5 mouse cellular contexts compared by ENCODE assay signal in the genomic region with DNA sequence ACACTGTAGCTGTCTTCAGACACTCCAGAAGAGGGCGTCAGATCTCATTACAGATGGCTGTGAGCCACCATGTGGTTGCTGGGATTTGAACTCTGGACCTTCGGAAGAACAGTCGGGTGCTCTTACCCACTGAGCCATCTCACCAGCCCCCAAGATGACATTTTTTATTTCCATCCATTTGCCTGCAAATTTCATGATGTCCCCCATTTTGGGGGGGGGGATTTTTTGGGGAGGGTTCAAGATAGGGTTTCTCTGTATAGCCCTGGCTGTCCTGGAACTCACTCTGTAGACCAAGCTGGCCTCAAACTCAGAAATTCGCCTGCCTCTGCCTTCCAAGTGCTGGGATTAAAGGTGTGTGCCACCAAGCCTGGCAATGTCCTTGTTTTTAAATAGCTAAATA.
DNase-seq lines count a peak whose midpoint lies in the region; ATAC-seq and TF ChIP-seq lines count a peak whose summit lies in the region.
"Not testable (repeated sequence)": the region's sequence is repeated elsewhere in the genome, so short reads cannot be mapped to it uniquely, and the experiment has no call there.

No protein-coding gene starts in this region.

- not testable (repeated sequence) for H3K36me3 ChIP-seq in forebrain, embryonic 11.5 days (ENCODE audit: control insufficient read depth, insufficient read depth, low read length); lung, embryonic 14.5 days (ENCODE audit: insufficient read depth)

- not testable (repeated sequence) for H3K4me1 ChIP-seq in forebrain, embryonic 11.5 days (replicated peaks; ENCODE audit: control insufficient read depth, insufficient read depth, low read length); lung, embryonic 14.5 days (ENCODE audit: insufficient read depth)

- H3K27ac ChIP-seq in forebrain, embryonic 11.5 days (ENCODE audit: low read depth, low read length); lung, embryonic 14.5 days (ENCODE audit: low read depth): not testable (repeated sequence)

- not testable (repeated sequence) for H3K4me2 ChIP-seq in forebrain, embryonic 11.5 days (ENCODE audit: low read depth, low read length, severe bottlenecking); lung, embryonic 14.5 days

- peak; percentile 35 for DNase-seq in forebrain, embryonic 11.5 days (ENCODE audit: low spot score)
- DNase-seq in heart, adult 11 months, result peak; percentile 66
- peak; percentile 2 to 26 for DNase-seq in kidney, postnatal 25 days
- DNase-seq in lung, embryonic 14.5 days, result peak; percentile 0
- DNase-seq in testis, postnatal 10 days (ENCODE audit: low spot score), result peak; percentile 41

- H3K9me3 ChIP-seq in forebrain, embryonic 11.5 days (ENCODE audit: control insufficient read depth, low read length); lung, embryonic 14.5 days (ENCODE audit: low read depth, low read length): not testable (repeated sequence)

- TF ChIP-seq CTCF in lung, embryonic 14.5 days (IDR thresholded peaks at IDR 0.05; ENCODE audit: low read depth), result not testable (repeated sequence)

- not testable (repeated sequence) for H3K27me3 ChIP-seq in forebrain, embryonic 11.5 days (ENCODE audit: control insufficient read depth, insufficient read depth, low read length); lung, embryonic 14.5 days (ENCODE audit: insufficient read depth, low read length)

- 83% methylated on average over 3 of the region's 4 CpGs for WGBS in forebrain, embryonic 11.5 days
- WGBS in lung, embryonic 14.5 days, result 100% methylated on average over 2 of the region's 4 CpGs

- H3K4me3 ChIP-seq in forebrain, embryonic 11.5 days (ENCODE audit: low read depth, low read length); lung, embryonic 14.5 days (ENCODE audit: low read depth, low read length): not testable (repeated sequence)

- not testable (repeated sequence) for ATAC-seq in forebrain, embryonic 11.5 days (replicated peaks; ENCODE audit: low FRiP score); lung, embryonic 14.5 days (ENCODE audit: insufficient read depth)

- not testable (repeated sequence) for H3K9ac ChIP-seq in forebrain, embryonic 11.5 days (ENCODE audit: low read length); lung, embryonic 14.5 days

Comparison
In these comparisons a context has a peak if more than half of its experiments do, and no peak if none do; other contexts are left out.
1. DNase-seq: peak in every context shown above with its lines; median percentile 66 in heart, adult 11 months; 41 in testis, postnatal 10 days; 35 in forebrain, embryonic 11.5 days; 14 in kidney, postnatal 25 days; 0 in lung, embryonic 14.5 days.